Mouse (Mus musculus): ENCODE measurements around the gene Dclk2. TPM values are rescaled to one million over a fixed set of nuclear protein-coding genes. Genes with fewer than 3 reads are reported as not detected.
A peak's percentile ranks its signal among the peaks of the same experiment; 100 is the strongest.

Gene Dclk2
- polyA plus RNA-seq, 1 experiment from 2014 or later = 53.6 TPM

- Histone ChIP-seq H3K27ac (ENCODE audit: low read depth, low read length) (peak overlapping the region; percentile 71), H3K9me3 (replicated peaks; ENCODE audit: control insufficient read depth, low read length) (no peaks in the 10 kb centered on the region), H3K4me3 (ENCODE audit: low read depth, low read length) (no peak overlapping the region), H3K9ac (ENCODE audit: low read length) (peak overlapping the region; percentile 26; the same call in 1 of the 2 replicates), H3K4me1 (ENCODE audit: control insufficient read depth, insufficient read depth, low read length) (peaks cover 46% of the 10 kb centered on the region), H3K36me3 (ENCODE audit: control insufficient read depth, insufficient read depth, low read length) (no peaks in the 10 kb centered on the region), H3K27me3 (replicated peaks; ENCODE audit: control insufficient read depth, insufficient read depth, low read length) (no peaks in the 10 kb centered on the region), H3K4me2 (ENCODE audit: low read length) (peak overlapping the region; percentile 32; the same call in 1 of the 2 replicates)
- ATAC-seq = peak; percentile 10; the same call in 1 of the 2 replicates
- WGBS = 37% methylated on average over 10 of the region's 10 CpGs
- no peak for DNase-seq (ENCODE audit: low spot score)
Measured at GRCm38 (mm10) chr3:86862245-86862938, 58.3 kb downstream of the Dclk2 start.

GRCm38 (mm10) chr3:86859791-86860190 is 60.9 kb downstream of the Dclk2 start:
- Histone ChIP-seq H3K4me3 (ENCODE audit: low read depth, low read length) (no peak overlapping the region), H3K9me3 (replicated peaks; ENCODE audit: control insufficient read depth, low read length) (no peaks in the 10 kb centered on the region), H3K27me3 (replicated peaks; ENCODE audit: control insufficient read depth, insufficient read depth, low read length) (no peaks in the 10 kb centered on the region), H3K36me3 (ENCODE audit: control insufficient read depth, insufficient read depth, low read length) (no peaks in the 10 kb centered on the region), H3K9ac (ENCODE audit: low read length) (no peak overlapping the region), H3K4me1 (ENCODE audit: control insufficient read depth, insufficient read depth, low read length) (peaks cover 51% of the 10 kb centered on the region), H3K27ac (ENCODE audit: low read depth, low read length) (no peak overlapping the region), H3K4me2 (ENCODE audit: low read length) (no peak overlapping the region)
- ATAC-seq (no peak), DNase-seq (ENCODE audit: low spot score) (no peak)
- 93% methylated on average over 2 of the region's 2 CpGs for WGBS

- H3K27me3 ChIP-seq (replicated peaks; ENCODE audit: control insufficient read depth, insufficient read depth, low read length) = no peaks in the 10 kb centered on the region
- H3K4me1 ChIP-seq (ENCODE audit: control insufficient read depth, insufficient read depth, low read length) = peaks cover 51% of the 10 kb centered on the region
- no peak overlapping the region for H3K4me3 ChIP-seq (ENCODE audit: low read depth, low read length)
- H3K4me2 ChIP-seq (ENCODE audit: low read length) = no peak overlapping the region; the same call in 1 of the 2 replicates
- peak overlapping the region; percentile 59 for H3K27ac ChIP-seq (ENCODE audit: low read depth, low read length)
- no peaks in the 10 kb centered on the region for H3K9me3 ChIP-seq (replicated peaks; ENCODE audit: control insufficient read depth, low read length)
- DNase-seq (ENCODE audit: low spot score) = peak; percentile 52
- H3K9ac ChIP-seq (ENCODE audit: low read length) = no peak overlapping the region
- ATAC-seq = peak; percentile 33; the same call in 1 of the 2 replicates
- no peaks in the 10 kb centered on the region for H3K36me3 ChIP-seq (ENCODE audit: control insufficient read depth, insufficient read depth, low read length)
- 57% methylated on average over 5 of the region's 5 CpGs for WGBS
Measured at GRCm38 (mm10) chr3:86858699-86859098, 62.0 kb downstream of the Dclk2 start.

- no peaks in the 10 kb centered on the region for H3K9me3 ChIP-seq (replicated peaks; ENCODE audit: control insufficient read depth, low read length)
- H3K27me3 ChIP-seq (replicated peaks; ENCODE audit: control insufficient read depth, insufficient read depth, low read length) = no peaks in the 10 kb centered on the region
- H3K9ac ChIP-seq (ENCODE audit: low read length) = no peak overlapping the region
- peak overlapping the region; percentile 22 for H3K4me2 ChIP-seq (ENCODE audit: low read length)
- no peaks in the 10 kb centered on the region for H3K36me3 ChIP-seq (ENCODE audit: control insufficient read depth, insufficient read depth, low read length)
- DNase-seq (ENCODE audit: low spot score) (peak; percentile 80), ATAC-seq (peak; percentile 69)
- H3K4me3 ChIP-seq (ENCODE audit: low read depth, low read length) = no peak overlapping the region
- peak overlapping the region; percentile 63; the same call in 1 of the 2 replicates for H3K27ac ChIP-seq (ENCODE audit: low read depth, low read length)
- H3K4me1 ChIP-seq (ENCODE audit: control insufficient read depth, insufficient read depth, low read length) = peaks cover 52% of the 10 kb centered on the region
- WGBS = 9% methylated on average over 8 of the region's 8 CpGs
Measured at GRCm38 (mm10) chr3:86857833-86858398, 62.7 kb downstream of the Dclk2 start.

GRCm38 (mm10) chr3:86852867-86853266 is 67.8 kb downstream of the Dclk2 start:
- Histone ChIP-seq H3K4me1 (ENCODE audit: control insufficient read depth, insufficient read depth, low read length) (peaks cover 39% of the 10 kb centered on the region), H3K9me3 (replicated peaks; ENCODE audit: control insufficient read depth, low read length) (no peaks in the 10 kb centered on the region), H3K27ac (ENCODE audit: low read depth, low read length) (peak overlapping the region; percentile 79), H3K9ac (ENCODE audit: low read length) (peak overlapping the region; percentile 8; the same call in 1 of the 2 replicates), H3K27me3 (replicated peaks; ENCODE audit: control insufficient read depth, insufficient read depth, low read length) (no peaks in the 10 kb centered on the region), H3K36me3 (ENCODE audit: control insufficient read depth, insufficient read depth, low read length) (no peaks in the 10 kb centered on the region), H3K4me3 (ENCODE audit: low read depth, low read length) (no peak overlapping the region), H3K4me2 (ENCODE audit: low read length) (no peak overlapping the region)
- 3% methylated on average over 3 of the region's 3 CpGs for WGBS
- ATAC-seq (peak; percentile 80), DNase-seq (ENCODE audit: low spot score) (peak; percentile 73)

- Histone ChIP-seq H3K9me3 (replicated peaks; ENCODE audit: control insufficient read depth, low read length) (no peaks in the 10 kb centered on the region), H3K36me3 (ENCODE audit: control insufficient read depth, insufficient read depth, low read length) (no peaks in the 10 kb centered on the region), H3K27me3 (replicated peaks; ENCODE audit: control insufficient read depth, insufficient read depth, low read length) (no peaks in the 10 kb centered on the region), H3K9ac (ENCODE audit: low read length) (no peak overlapping the region), H3K4me3 (ENCODE audit: low read depth, low read length) (no peak overlapping the region), H3K4me2 (ENCODE audit: low read length) (no peak overlapping the region), H3K4me1 (ENCODE audit: control insufficient read depth, insufficient read depth, low read length) (peaks cover 36% of the 10 kb centered on the region), H3K27ac (ENCODE audit: low read depth, low read length) (peak overlapping the region; percentile 65; the same call in 1 of the 2 replicates)
- no peak for ATAC-seq
- DNase-seq (ENCODE audit: low spot score) = no peak
- 94% methylated on average over 7 of the region's 7 CpGs for WGBS
Measured at GRCm38 (mm10) chr3:86851131-86851530, 69.5 kb downstream of the Dclk2 start.

GRCm38 (mm10) chr3:86850394-86851030 is 70.1 kb downstream of the Dclk2 start:
- peak overlapping the region; percentile 65; the same call in 1 of the 2 replicates for H3K27ac ChIP-seq (ENCODE audit: low read depth, low read length)
- DNase-seq (ENCODE audit: low spot score) = peak; percentile 79
- H3K36me3 ChIP-seq (ENCODE audit: control insufficient read depth, insufficient read depth, low read length) = no peaks in the 10 kb centered on the region
- no peak overlapping the region for H3K4me2 ChIP-seq (ENCODE audit: low read length)
- 53% methylated on average over 10 of the region's 10 CpGs for WGBS
- peak; percentile 40 for ATAC-seq
- no peak overlapping the region for H3K9ac ChIP-seq (ENCODE audit: low read length)
- H3K27me3 ChIP-seq (replicated peaks; ENCODE audit: control insufficient read depth, insufficient read depth, low read length) = no peaks in the 10 kb centered on the region
- no peaks in the 10 kb centered on the region for H3K9me3 ChIP-seq (replicated peaks; ENCODE audit: control insufficient read depth, low read length)
- peaks cover 42% of the 10 kb centered on the region for H3K4me1 ChIP-seq (ENCODE audit: control insufficient read depth, insufficient read depth, low read length)
- no peak overlapping the region for H3K4me3 ChIP-seq (ENCODE audit: low read depth, low read length)

GRCm38 (mm10) chr3:86849337-86849736 is 71.3 kb downstream of the Dclk2 start:
- Histone ChIP-seq H3K4me3 (ENCODE audit: low read depth, low read length) (no peak overlapping the region), H3K9me3 (replicated peaks; ENCODE audit: control insufficient read depth, low read length) (no peaks in the 10 kb centered on the region), H3K4me1 (ENCODE audit: control insufficient read depth, insufficient read depth, low read length) (peaks cover 47% of the 10 kb centered on the region), H3K27ac (ENCODE audit: low read depth, low read length) (no peak overlapping the region), H3K4me2 (ENCODE audit: low read length) (no peak overlapping the region), H3K36me3 (ENCODE audit: control insufficient read depth, insufficient read depth, low read length) (no peaks in the 10 kb centered on the region), H3K27me3 (replicated peaks; ENCODE audit: control insufficient read depth, insufficient read depth, low read length) (no peaks in the 10 kb centered on the region), H3K9ac (ENCODE audit: low read length) (no peak overlapping the region)
- ATAC-seq = no peak
- 79% methylated on average over 2 of the region's 2 CpGs for WGBS
- no peak for DNase-seq (ENCODE audit: low spot score)

Data from forebrain, embryonic 14.5 days (tissue).